Mouse (Mus musculus): ENCODE results near the gene Gm14632. TPM values are rescaled to one million over a fixed set of nuclear protein-coding genes. Genes with fewer than 3 reads are reported as not detected.
"Not testable (repeated sequence)": the region's sequence is repeated elsewhere in the genome, so short reads cannot be mapped to it uniquely, and the experiment has no call there.

Gene Gm14632
- polyA plus RNA-seq (2015; fragmentation: Nextera tagmentation; extraction: Ambion mirVana) = not detected in 2 replicates

GRCm38 (mm10) chrX:30329472-30329871 is at the start of gene Gm14632:
TSS of gene Gm14632 (plus strand) at chrX:30329772.
- ATAC-seq (ENCODE audit: low read depth); H3K4me2 ChIP-seq; H3K27ac ChIP-seq (replicated peaks); H3K36me3 ChIP-seq; H3K9ac ChIP-seq; H3K4me1 ChIP-seq (replicated peaks); H3K4me3 ChIP-seq; H3K27me3 ChIP-seq; H3K9me3 ChIP-seq: not testable (repeated sequence)
- WGBS = 88% methylated on average over 4 of the region's 7 CpGs
